Mouse (Mus musculus): ENCODE measurements at regions not wholly inside any gene's neighbourhood (a gene's known extent, or its start where the extent isn't known, plus 50 kb on each side); places are given as distances from the start of the nearest gene placed in this dataset.

DNA sequence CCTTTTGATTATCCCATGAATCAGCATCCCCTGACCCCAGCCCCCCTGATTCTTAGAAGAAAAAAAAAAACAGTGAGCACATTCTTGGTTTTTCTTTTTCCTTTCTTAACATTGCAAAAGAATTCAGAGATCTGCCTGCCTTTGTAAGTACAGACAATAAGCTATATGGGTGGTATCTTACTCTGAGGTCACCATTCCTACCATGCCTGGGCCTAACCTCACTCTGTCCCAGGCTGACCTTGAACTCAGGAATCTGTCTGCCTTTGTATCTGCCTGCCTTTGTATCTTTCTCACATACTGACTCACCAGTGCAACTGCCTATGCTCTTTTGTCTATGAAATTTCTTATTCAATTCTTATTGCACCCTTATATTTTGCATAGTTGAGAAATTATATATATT is 216.9 kb downstream of the Tex13c3 start:
- TF ChIP-seq POLR2A (IDR thresholded peaks at IDR 0.05; ENCODE audit: borderline replicate concordance, insufficient read depth, low read length) (no peak), CTCF (IDR thresholded peaks at IDR 0.05; ENCODE audit: borderline replicate concordance, insufficient read depth, low read depth, low read length) (no peak)
- H3K4me1 ChIP-seq (ENCODE audit: control insufficient read depth, insufficient read depth, low read length): no peaks in the 10 kb centered on the region
- DNase-seq: no peak
- no peak overlapping the region for H3K27ac ChIP-seq (ENCODE audit: insufficient read depth, low read length)
- H3K27me3 ChIP-seq (ENCODE audit: control insufficient read depth, insufficient read depth, low read length): no peaks in the 10 kb centered on the region
- H3K4me3 ChIP-seq (replicated peaks; ENCODE audit: insufficient read depth, low read depth, low read length): no peak overlapping the region

DNA sequence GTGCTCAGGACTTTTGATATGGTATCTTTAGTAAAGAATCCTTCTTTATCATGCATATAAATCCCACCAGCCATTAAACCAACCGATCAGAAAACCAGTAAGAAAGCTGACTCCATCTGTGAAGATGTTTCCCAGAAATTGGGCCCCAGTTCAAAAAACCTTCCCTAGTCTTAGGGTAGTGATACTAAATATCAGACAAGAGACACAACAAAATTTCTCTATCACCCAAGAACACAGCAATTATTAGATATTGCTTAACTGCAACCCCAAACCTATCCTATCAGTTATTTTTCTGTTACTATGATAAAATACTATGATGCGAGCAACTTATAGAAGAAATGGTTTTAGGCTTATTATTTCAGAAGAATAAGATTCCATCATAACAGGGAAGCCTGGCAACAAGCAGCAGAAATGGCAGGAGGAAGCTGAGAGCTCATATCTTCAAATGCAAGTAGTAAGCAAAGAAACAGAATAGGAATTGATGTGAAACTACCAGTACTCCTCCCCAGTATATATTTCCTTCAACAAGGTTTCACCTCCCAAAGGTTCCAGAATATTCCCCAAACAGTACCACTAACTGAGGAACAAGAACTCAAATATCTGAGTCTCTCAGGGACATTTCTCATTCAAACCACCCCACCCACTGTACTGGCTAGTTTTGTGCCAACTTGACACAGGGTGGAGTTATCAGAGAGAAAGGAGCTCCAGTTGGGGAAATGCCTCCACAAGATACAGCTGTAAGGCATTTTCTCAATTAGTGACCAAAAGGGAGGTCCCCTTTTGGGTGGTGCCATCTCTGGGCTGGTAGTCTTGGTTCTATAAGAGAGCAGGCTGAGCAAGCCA is 234.1 kb downstream of the Tex13c3 start:
- DNase-seq: no peak
- 78% methylated on average over 2 of the region's 2 CpGs for WGBS
- Histone ChIP-seq H3K4me3 (replicated peaks; ENCODE audit: insufficient read depth, low read depth, low read length) (no peak overlapping the region), H3K4me1 (ENCODE audit: control insufficient read depth, insufficient read depth, low read length) (no peaks in the 10 kb centered on the region), H3K27ac (ENCODE audit: insufficient read depth, low read length) (no peak overlapping the region), H3K27me3 (ENCODE audit: control insufficient read depth, insufficient read depth, low read length) (no peaks in the 10 kb centered on the region)
- TF ChIP-seq POLR2A (IDR thresholded peaks at IDR 0.05; ENCODE audit: borderline replicate concordance, insufficient read depth, low read length): no peak
- TF ChIP-seq CTCF (IDR thresholded peaks at IDR 0.05; ENCODE audit: borderline replicate concordance, insufficient read depth, low read depth, low read length): no peak

DNA sequence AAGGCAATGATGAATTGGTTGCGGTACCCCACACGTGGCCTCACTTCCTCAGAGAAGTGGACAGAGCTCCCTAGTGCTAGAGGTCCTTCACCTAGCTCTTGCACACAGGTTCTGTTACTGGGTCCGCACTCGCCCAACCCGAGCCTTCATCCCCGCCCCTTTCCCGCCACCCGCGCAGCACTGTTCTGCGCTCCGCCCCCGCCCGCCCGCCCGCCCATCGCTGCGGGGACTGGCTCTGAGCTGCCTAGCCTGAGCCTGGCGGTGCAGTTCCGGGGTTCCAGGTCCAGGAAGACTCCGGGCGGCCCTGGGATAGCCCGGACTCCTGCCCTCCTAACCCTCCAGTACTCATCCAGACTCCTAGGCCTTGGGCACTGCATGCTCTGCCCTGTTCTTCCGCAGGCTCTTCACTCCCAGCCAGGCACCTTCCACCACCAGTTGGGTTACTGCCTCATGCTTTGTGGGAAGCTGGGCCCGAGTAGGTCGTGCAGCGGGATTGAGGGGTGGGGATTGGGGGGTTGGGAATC is 243.3 kb downstream of the Tex13c3 start:
- peak; percentile 69 to 73 for DNase-seq
- TF ChIP-seq CTCF (IDR thresholded peaks at IDR 0.05; ENCODE audit: borderline replicate concordance, insufficient read depth, low read depth, low read length) (no peak), POLR2A (IDR thresholded peaks at IDR 0.05; ENCODE audit: borderline replicate concordance, insufficient read depth, low read length) (peak; percentile 30; the same call in 1 of the 2 replicates)
- H3K4me3 ChIP-seq (replicated peaks; ENCODE audit: insufficient read depth, low read depth, low read length): peak overlapping the region; percentile 76
- H3K27ac ChIP-seq (ENCODE audit: insufficient read depth, low read length): peak overlapping the region; percentile 68
- H3K27me3 ChIP-seq (ENCODE audit: control insufficient read depth, insufficient read depth, low read length): no peaks in the 10 kb centered on the region
- H3K4me1 ChIP-seq (ENCODE audit: control insufficient read depth, insufficient read depth, low read length): no peaks in the 10 kb centered on the region
- WGBS: 2% methylated on average over 11 of the region's 26 CpGs

DNA sequence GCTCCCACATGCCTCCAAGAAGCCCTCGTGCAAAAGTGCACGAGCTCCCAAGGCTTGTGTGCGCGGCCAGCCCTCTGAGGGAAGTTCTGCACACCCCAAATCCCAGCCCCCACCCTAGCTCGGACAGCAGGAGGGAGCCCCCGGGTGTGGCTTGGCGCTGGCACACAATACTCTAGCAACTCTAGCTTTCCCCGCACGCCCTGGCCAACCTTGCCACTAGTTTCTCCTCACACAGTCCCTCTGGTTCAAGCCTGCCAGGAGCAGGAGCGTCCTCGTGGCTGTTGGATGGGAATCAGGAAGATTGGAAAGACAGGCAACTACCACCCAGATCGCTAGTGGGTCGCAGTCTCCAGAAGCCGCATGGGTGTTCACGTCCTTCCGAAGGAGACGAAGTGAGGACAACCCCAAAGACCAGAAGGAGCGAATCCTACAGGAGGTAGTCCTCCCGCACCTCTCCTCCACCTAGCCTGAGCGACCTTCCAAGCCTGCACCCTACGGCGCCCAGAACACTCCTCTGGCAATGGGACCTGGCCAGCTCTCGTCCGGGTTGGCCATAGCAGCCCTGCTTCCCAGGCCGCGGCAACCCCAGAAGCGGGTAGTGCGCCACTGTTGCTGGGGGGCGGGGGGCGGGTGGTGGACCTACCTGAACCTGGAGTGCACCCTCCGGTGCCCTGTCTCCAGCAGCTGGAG is 243.9 kb downstream of the Tex13c3 start:
- no peaks in the 10 kb centered on the region for H3K27me3 ChIP-seq (ENCODE audit: control insufficient read depth, insufficient read depth, low read length)
- no peak for TF ChIP-seq POLR2A (IDR thresholded peaks at IDR 0.05; ENCODE audit: borderline replicate concordance, insufficient read depth, low read length)
- TF ChIP-seq CTCF (IDR thresholded peaks at IDR 0.05; ENCODE audit: borderline replicate concordance, insufficient read depth, low read depth, low read length): no peak
- peak overlapping the region; percentile 48 for H3K27ac ChIP-seq (ENCODE audit: insufficient read depth, low read length)
- DNase-seq: peak; percentile 55 to 61
- H3K4me1 ChIP-seq (ENCODE audit: control insufficient read depth, insufficient read depth, low read length): no peaks in the 10 kb centered on the region
- H3K4me3 ChIP-seq (replicated peaks; ENCODE audit: insufficient read depth, low read depth, low read length): peak overlapping the region; percentile 76
- 7% methylated on average over 30 of the region's 31 CpGs for WGBS

DNA sequence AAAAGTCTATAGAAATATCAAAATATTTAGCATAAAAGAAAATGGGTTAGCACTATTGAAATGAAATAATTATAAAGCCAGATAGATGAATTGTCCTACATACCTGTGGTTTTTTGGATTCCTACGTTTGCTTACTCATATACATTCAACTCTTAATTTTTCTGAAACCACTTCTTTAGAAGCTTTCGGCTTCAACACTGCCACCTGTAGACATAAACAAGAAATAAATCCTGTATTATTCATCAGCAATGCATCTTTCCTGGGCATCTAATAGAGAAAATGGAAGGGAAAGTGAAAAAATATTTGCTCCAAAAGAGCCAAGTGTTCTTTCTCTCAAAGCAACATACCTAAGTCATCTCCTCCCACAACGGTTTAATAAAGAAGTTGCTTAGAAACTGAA is 245.7 kb downstream of the Tex13c3 start:
- Histone ChIP-seq H3K27ac (ENCODE audit: insufficient read depth, low read length) (no peak overlapping the region), H3K4me1 (ENCODE audit: control insufficient read depth, insufficient read depth, low read length) (no peaks in the 10 kb centered on the region), H3K4me3 (replicated peaks; ENCODE audit: insufficient read depth, low read depth, low read length) (no peak overlapping the region), H3K27me3 (ENCODE audit: control insufficient read depth, insufficient read depth, low read length) (no peaks in the 10 kb centered on the region)
- no peak for DNase-seq
- no peak for TF ChIP-seq POLR2A (IDR thresholded peaks at IDR 0.05; ENCODE audit: borderline replicate concordance, insufficient read depth, low read length)
- TF ChIP-seq CTCF (IDR thresholded peaks at IDR 0.05; ENCODE audit: borderline replicate concordance, insufficient read depth, low read depth, low read length): no peak
- 67% methylated on average over 3 of the region's 3 CpGs for WGBS

DNA sequence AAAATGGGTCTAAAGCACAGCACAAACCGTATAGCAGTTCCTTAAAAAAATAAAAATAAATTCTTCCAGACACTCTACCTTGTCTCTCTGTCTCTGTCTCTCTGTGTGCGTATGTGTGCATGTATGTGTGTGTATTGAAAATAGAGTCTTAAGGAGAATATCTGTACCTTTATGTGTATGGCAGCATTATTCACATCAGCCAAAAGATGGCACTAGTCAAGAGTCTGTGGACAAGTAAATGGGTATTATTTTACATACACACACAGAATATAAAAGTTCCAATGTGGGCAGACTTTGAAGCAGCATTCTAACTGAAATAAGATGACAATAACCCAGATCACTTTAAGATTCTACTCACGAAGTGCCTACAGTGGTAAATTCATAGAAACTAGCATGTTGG is 249.3 kb downstream of the Tex13c3 start:
- no peak overlapping the region for H3K4me3 ChIP-seq (replicated peaks; ENCODE audit: insufficient read depth, low read depth, low read length)
- H3K27me3 ChIP-seq (ENCODE audit: control insufficient read depth, insufficient read depth, low read length): no peaks in the 10 kb centered on the region
- DNase-seq: no peak
- H3K4me1 ChIP-seq (ENCODE audit: control insufficient read depth, insufficient read depth, low read length): no peaks in the 10 kb centered on the region
- WGBS: 89% methylated on average over 3 of the region's 3 CpGs
- no peak overlapping the region for H3K27ac ChIP-seq (ENCODE audit: insufficient read depth, low read length)
- no peak for TF ChIP-seq CTCF (IDR thresholded peaks at IDR 0.05; ENCODE audit: borderline replicate concordance, insufficient read depth, low read depth, low read length)
- TF ChIP-seq POLR2A (IDR thresholded peaks at IDR 0.05; ENCODE audit: borderline replicate concordance, insufficient read depth, low read length): no peak

DNA sequence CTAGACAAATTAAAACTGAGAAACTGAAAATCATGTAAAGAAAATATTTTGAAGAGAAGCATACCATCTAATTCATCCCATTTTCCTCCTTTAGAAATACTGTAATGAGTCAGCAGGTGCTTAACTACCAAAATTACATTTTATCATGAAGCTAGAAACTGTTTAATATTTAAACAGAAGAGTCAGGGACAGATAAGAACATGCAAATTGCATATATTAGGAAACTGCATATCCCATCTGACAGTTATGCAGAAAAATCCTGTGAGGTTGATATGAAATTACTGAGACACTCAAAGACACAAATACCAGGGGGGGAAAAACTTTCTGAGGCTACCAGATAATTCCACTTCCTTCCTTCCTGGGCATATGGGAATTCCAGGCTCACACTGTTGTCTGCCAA is 257.8 kb downstream of the Tex13c3 start:
- no peak for DNase-seq

More for the DNA sequence above, 257.8 kb downstream of the Tex13c3 start:
- H3K27ac ChIP-seq (ENCODE audit: insufficient read depth, low read length): no peak overlapping the region
- TF ChIP-seq POLR2A (IDR thresholded peaks at IDR 0.05; ENCODE audit: borderline replicate concordance, insufficient read depth, low read length) (no peak), CTCF (IDR thresholded peaks at IDR 0.05; ENCODE audit: borderline replicate concordance, insufficient read depth, low read depth, low read length) (no peak)
- no peaks in the 10 kb centered on the region for H3K4me1 ChIP-seq (ENCODE audit: control insufficient read depth, insufficient read depth, low read length)
- H3K27me3 ChIP-seq (ENCODE audit: control insufficient read depth, insufficient read depth, low read length): no peaks in the 10 kb centered on the region
- no peak overlapping the region for H3K4me3 ChIP-seq (replicated peaks; ENCODE audit: insufficient read depth, low read depth, low read length)

Measured in cerebellum, adult 2 months (tissue).